Mouse (Mus musculus) v-Abl transformed pro-B cells (cell line): ENCODE measurements around the gene Slc37a4.
"Not testable (repeated sequence)": the region's sequence is repeated elsewhere in the genome, so short reads cannot be mapped to it uniquely, and the experiment has no call there.

Experiments used
- in situ Hi-C, 2 experiments: fragments of 400-800 bp; cut with MboI; formaldehyde crosslinking; loops; one replicate each; pipeline ENCODE4 v1.15.1; 2025; ENCODE audit not compliant: unreplicated experiment in 2 of 2

Slc37a4 gene

GRCm38 (mm10) chr9:44396684-44397411, at the start of gene Slc37a4:
Slc37a4 (plus strand) TSS chr9:44396852.
- in situ Hi-C loops = no loop called here

GRCm38 (mm10) chr9:44347166-44347565, 49.5 kb upstream of the Slc37a4 start:
- in situ Hi-C loops = loop anchor here in 1 of 2 experiments (10.0 kb wide), 1 partner anchor 102 kb away; the partner anchor contains the start of gene Ccdc153

- in situ Hi-C loops = loop anchor here in 1 of 2 experiments (10.0 kb wide), 1 partner anchor 103 kb away; the partner anchor contains the start of gene Ccdc153
Measured at GRCm38 (mm10) chr9:44347621-44348020, 49.0 kb upstream of the Slc37a4 start.

DNA sequence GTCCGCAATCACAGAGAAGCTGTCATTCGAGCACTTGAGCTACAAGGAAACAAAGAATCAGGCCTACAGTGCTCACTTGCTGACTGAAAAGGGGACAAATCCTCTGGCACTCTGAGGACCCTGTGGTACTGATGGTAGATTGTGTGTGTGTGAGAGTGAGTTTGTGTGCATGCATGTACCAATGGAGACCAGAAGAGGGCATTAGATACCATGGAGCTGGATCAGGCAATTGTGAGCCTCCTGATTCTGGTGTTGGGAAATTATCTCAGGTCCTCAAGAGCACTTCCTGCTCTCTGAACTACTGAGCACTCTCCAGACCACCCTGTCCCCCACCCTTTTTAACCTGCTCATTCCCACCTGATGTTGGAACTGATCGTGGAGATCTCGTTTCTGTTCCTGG, 48.1 kb upstream of the Slc37a4 start:
- in situ Hi-C loops = loop anchor here in 1 of 2 experiments (10.0 kb wide), 1 partner anchor 104 kb away; the partner anchor contains the start of gene Ccdc153

DNA sequence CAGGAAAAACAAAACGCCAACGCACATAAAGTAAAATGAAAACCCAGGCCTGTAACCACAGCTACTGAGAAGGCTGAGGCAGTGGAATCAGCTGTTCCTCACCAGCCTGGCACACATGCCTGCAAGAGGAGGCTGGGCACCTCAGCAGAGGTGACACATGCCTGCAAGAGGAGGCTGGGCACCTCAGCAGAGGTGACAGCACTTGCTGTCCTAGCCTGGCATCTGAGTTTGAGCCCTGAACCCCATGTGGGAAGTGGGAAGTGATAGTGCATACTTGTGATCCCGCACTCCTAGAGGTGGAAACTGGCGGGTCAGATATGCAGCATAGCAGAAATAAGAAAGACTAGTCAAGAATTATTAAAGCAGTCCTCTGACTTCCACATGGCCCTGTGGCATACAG, 45.3 kb upstream of the Slc37a4 start:
- in situ Hi-C loops = loop anchor here in 1 of 2 experiments (10.0 kb wide), 1 partner anchor 227 kb away; no protein-coding TSS in a partner anchor

DNA sequence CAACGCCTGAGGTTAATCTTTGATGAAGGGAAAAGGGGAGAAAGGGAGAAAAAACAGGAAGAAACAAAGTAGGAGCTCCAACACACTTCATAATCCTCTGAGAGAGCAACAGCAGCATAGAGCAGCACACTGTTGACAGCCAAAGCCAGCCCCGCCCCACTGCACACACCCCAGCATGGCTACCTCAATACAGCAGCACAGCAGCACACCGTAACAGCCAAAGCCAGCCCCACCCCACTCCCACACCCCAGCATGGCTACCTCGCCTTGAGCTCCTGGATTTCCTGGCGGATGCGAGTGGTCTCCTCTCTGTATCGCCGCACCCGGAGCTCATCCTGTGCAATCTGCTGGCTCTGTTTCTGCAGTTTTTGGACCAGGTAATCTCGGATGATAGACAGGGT, 44.3 kb upstream of the Slc37a4 start:
- in situ Hi-C loops = loop anchor here in 1 of 2 experiments (10.0 kb wide), 1 partner anchor 228 kb away; no protein-coding TSS in a partner anchor

GRCm38 (mm10) chr9:44353142-44353541, 43.5 kb upstream of the Slc37a4 start:
- in situ Hi-C loops = loop anchor here in 1 of 2 experiments (10.0 kb wide), 1 partner anchor 228 kb away; no protein-coding TSS in a partner anchor

DNA sequence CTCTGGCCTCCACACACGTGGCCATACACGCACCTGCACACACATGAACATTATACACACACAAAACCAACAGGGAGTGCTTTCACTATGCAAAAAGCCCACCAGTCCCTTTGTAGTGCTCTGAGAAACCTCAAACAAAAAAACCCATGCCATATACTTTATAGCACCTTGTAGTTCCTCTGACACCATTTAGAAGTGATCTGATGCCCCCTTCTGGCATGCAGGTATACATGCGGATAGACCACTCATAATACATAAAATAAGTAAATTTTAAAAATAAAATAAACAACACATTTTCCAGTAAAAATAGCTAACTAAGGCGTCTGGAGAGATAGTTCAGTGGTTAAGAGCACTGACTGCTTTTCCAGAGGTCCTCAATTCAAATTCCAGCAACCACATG, 39.4 kb upstream of the Slc37a4 start:
- in situ Hi-C loops = loop anchor here (5.0 to 10.0 kb wide), 3 partner anchors 65 to 232 kb away; no protein-coding TSS in a partner anchor

GRCm38 (mm10) chr9:44361190-44361917, 35.3 kb upstream of the Slc37a4 start, which contains the start of gene Vps11:
Vps11 (minus strand) TSS chr9:44361670.
- in situ Hi-C loops = no loop called here

GRCm38 (mm10) chr9:44361931-44362330, 34.7 kb upstream of the Slc37a4 start:
- in situ Hi-C loops = not testable (repeated sequence)

- in situ Hi-C loops = no loop called here
Measured at GRCm38 (mm10) chr9:44364480-44364879, 32.2 kb upstream of the Slc37a4 start.

GRCm38 (mm10) chr9:44373386-44373785, 23.3 kb upstream of the Slc37a4 start:
- in situ Hi-C loops = no loop called here

GRCm38 (mm10) chr9:44376141-44376540, 20.5 kb upstream of the Slc37a4 start:
- in situ Hi-C loops = no loop called here

- in situ Hi-C loops = not testable (repeated sequence)
Measured at GRCm38 (mm10) chr9:44377335-44377734, 19.3 kb upstream of the Slc37a4 start.

GRCm38 (mm10) chr9:44378153-44378730, 18.4 kb upstream of the Slc37a4 start:
- in situ Hi-C loops = no loop called here

- in situ Hi-C loops = no loop called here
Measured at GRCm38 (mm10) chr9:44379054-44379834, 17.4 kb upstream of the Slc37a4 start, which contains the start of gene Hyou1. Hyou1 (plus strand) TSS chr9:44379490.

DNA sequence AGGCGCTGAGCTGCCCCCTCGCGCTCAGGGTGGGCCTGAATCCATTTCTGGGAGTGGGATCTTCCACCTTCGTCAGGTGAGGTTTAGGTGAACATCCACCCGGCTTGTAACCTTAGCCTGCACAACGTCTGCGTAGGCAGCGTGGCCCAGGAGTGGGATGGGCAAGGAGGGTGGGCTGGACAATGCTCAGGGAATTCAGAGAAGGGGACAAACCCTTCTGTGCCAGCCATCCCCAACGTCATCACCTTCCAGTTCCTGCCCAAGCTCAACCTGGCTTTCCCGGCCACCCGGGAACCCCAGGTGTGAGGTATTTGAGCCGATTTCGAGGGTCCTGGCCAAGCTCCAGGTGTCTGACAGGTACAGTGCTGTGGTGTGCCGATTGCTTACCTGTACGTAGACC, 16.8 kb upstream of the Slc37a4 start:
- in situ Hi-C loops = no loop called here

DNA sequence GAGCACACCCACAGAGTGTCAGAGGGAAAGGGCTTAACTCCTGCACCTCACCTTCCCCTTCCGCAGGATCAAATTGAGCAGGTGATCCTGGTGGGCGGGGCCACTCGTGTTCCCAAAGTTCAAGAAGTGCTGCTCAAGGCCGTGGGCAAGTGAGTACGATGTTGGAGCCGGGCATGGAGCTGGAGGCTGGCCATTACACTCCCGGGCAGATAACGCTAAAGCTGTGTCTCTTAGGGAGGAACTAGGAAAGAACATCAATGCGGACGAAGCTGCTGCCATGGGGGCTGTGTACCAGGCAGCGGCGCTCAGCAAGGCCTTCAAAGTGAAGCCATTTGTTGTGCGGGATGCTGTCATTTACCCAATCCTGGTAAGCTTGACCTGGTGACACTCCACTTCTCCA, 12.1 kb upstream of the Slc37a4 start:
- in situ Hi-C loops = no loop called here

GRCm38 (mm10) chr9:44387221-44387620, 9.4 kb upstream of the Slc37a4 start:
- in situ Hi-C loops = loop anchor here in 1 of 2 experiments (5.0 kb wide), 1 partner anchor 260 kb away; no protein-coding TSS in a partner anchor

GRCm38 (mm10) chr9:44389273-44389672, 7.4 kb upstream of the Slc37a4 start:
- in situ Hi-C loops = loop anchor here in 1 of 2 experiments (5.0 kb wide), 1 partner anchor 262 kb away; no protein-coding TSS in a partner anchor
